Mouse (Mus musculus): ENCODE results near the gene Cpb2. TPM values are rescaled to one million over a fixed set of nuclear protein-coding genes. Genes with fewer than 3 reads are reported as not detected.

Gene Cpb2
- total RNA-seq (2023) = not detected

GRCm38 (mm10) chr14:75242087-75242486 lies at the start of gene Cpb2:
Gene Cpb2, plus strand, starts transcription at chr14:75242287.

GRCm38 (mm10) chr14:75284193-75284915 lies 42.3 kb downstream of the Cpb2 start, which contains the start of gene Zc3h13:
Gene Zc3h13, plus strand, starts transcription at chr14:75284373.

Other genes with a start within 250 kb of the Cpb2 start
- gene Rubcnl, start 226.3 kb upstream of the Cpb2 start, total RNA-seq (2023) = 100 to 1,000 TPM; 110 to 154 TPM
- gene Lrrc63, start 111.4 kb upstream of the Cpb2 start, total RNA-seq (2023) = not detected
- gene Lcp1, start 111.2 kb upstream of the Cpb2 start, total RNA-seq (2023) = 100 to 1,000 TPM; 682 to 695 TPM
- 10 to 100 TPM; 38.4 to 47.9 TPM for gene Zc3h13, start 42.1 kb downstream of the Cpb2 start, total RNA-seq (2023)
- not detected for gene Siah3, start 213.7 kb downstream of the Cpb2 start, total RNA-seq (2023)

Measured in B cell, adult 67 days (primary cell).